Mouse (Mus musculus): ENCODE results near the gene Btbd19. TPM values are rescaled to one million over a fixed set of nuclear protein-coding genes. Genes with fewer than 3 reads are reported as not detected.

The Btbd19 gene
- polyA plus RNA-seq, 1 experiment from 2014 or later = 3.6 TPM

- H3K4me1 ChIP-seq = peaks cover 52% of the 10 kb centered on the region
- peak; percentile 72 for DNase-seq (ENCODE audit: low spot score)
- H3K4me3 ChIP-seq = peak overlapping the region; percentile 92
- H3K27me3 ChIP-seq (replicated peaks; ENCODE audit: low read depth, poor library complexity, severe bottlenecking) = peaks cover 45% of the 10 kb centered on the region
- H3K9me3 ChIP-seq = no peaks in the 10 kb centered on the region
- H3K27ac ChIP-seq (replicated peaks) = peak overlapping the region; percentile 49
- peaks cover 37% of the 10 kb centered on the region for H3K36me3 ChIP-seq (replicated peaks)
- 6% methylated on average over 7 of the region's 7 CpGs for WGBS
Observed at GRCm38 (mm10) chr4:117131890-117132793, 6.6 kb upstream of the Btbd19 start.

- Histone ChIP-seq H3K27ac (replicated peaks) (peak overlapping the region; percentile 49), H3K36me3 (replicated peaks) (peaks cover 37% of the 10 kb centered on the region), H3K4me1 (peaks cover 56% of the 10 kb centered on the region), H3K27me3 (replicated peaks; ENCODE audit: low read depth, poor library complexity, severe bottlenecking) (peaks cover 45% of the 10 kb centered on the region), H3K9me3 (no peaks in the 10 kb centered on the region), H3K4me3 (peak overlapping the region; percentile 92)
- 68% methylated on average over 6 of the region's 6 CpGs for WGBS
- no peak for DNase-seq (ENCODE audit: low spot score)
Observed at GRCm38 (mm10) chr4:117131198-117131597, 5.7 kb upstream of the Btbd19 start.

GRCm38 (mm10) chr4:117130790-117131189, 5.3 kb upstream of the Btbd19 start:
- Histone ChIP-seq H3K4me1 (peaks cover 56% of the 10 kb centered on the region), H3K27ac (replicated peaks) (no peak overlapping the region), H3K27me3 (replicated peaks; ENCODE audit: low read depth, poor library complexity, severe bottlenecking) (peaks cover 45% of the 10 kb centered on the region), H3K36me3 (replicated peaks) (peaks cover 37% of the 10 kb centered on the region), H3K9me3 (no peaks in the 10 kb centered on the region), H3K4me3 (peak overlapping the region; percentile 92)
- DNase-seq (ENCODE audit: low spot score) = no peak
- 61% methylated on average over 6 of the region's 6 CpGs for WGBS

- Histone ChIP-seq H3K4me1 (peaks cover 63% of the 10 kb centered on the region), H3K36me3 (replicated peaks) (peaks cover 37% of the 10 kb centered on the region), H3K27me3 (replicated peaks; ENCODE audit: low read depth, poor library complexity, severe bottlenecking) (peaks cover 37% of the 10 kb centered on the region), H3K27ac (replicated peaks) (no peak overlapping the region), H3K9me3 (no peaks in the 10 kb centered on the region), H3K4me3 (no peak overlapping the region)
- no peak for DNase-seq (ENCODE audit: low spot score)
- 91% methylated on average over 33 of the region's 33 CpGs for WGBS
Observed at GRCm38 (mm10) chr4:117127991-117128686, 2.6 kb upstream of the Btbd19 start.

GRCm38 (mm10) chr4:117126675-117127290, 1.3 kb upstream of the Btbd19 start, which contains the start of gene Tctex1d4:
TSS of gene Tctex1d4 (plus strand) at chr4:117126794.
- DNase-seq (ENCODE audit: low spot score) = no peak
- Histone ChIP-seq H3K9me3 (no peaks in the 10 kb centered on the region), H3K27me3 (replicated peaks; ENCODE audit: low read depth, poor library complexity, severe bottlenecking) (peaks cover 23% of the 10 kb centered on the region), H3K27ac (replicated peaks) (peak within 1 kb of the TSS; percentile 83), H3K4me3 (peak within 1 kb of the TSS; percentile 23), H3K4me1 (peaks cover 49% of the 10 kb centered on the region), H3K36me3 (replicated peaks) (peaks cover 36% of the 10 kb centered on the region)
- 87% methylated on average over 9 of the region's 9 CpGs for WGBS

- WGBS = 44% methylated on average over 15 of the region's 15 CpGs
- peak; percentile 39 for DNase-seq (ENCODE audit: low spot score)
Observed at GRCm38 (mm10) chr4:117125910-117126674, 567 bp upstream of the Btbd19 start.

GRCm38 (mm10) chr4:117124518-117125347, 792 bp downstream of the Btbd19 start:
- H3K4me3 ChIP-seq = peak overlapping the region; percentile 23
- 67% methylated on average over 14 of the region's 14 CpGs for WGBS
- H3K27me3 ChIP-seq (replicated peaks; ENCODE audit: low read depth, poor library complexity, severe bottlenecking) = peaks cover 4% of the 10 kb centered on the region
- H3K36me3 ChIP-seq (replicated peaks) = peaks cover 19% of the 10 kb centered on the region
- H3K9me3 ChIP-seq = no peaks in the 10 kb centered on the region
- H3K27ac ChIP-seq (replicated peaks) = peak overlapping the region; percentile 83
- H3K4me1 ChIP-seq = peaks cover 46% of the 10 kb centered on the region
- no peak for DNase-seq (ENCODE audit: low spot score)

More at GRCm38 (mm10) chr4:117125910-117126674, 567 bp upstream of the Btbd19 start:
- Histone ChIP-seq H3K9me3 (no peaks in the 10 kb centered on the region), H3K36me3 (replicated peaks) (peaks cover 30% of the 10 kb centered on the region), H3K27ac (replicated peaks) (peak overlapping the region; percentile 83), H3K4me3 (peak overlapping the region; percentile 23), H3K4me1 (peaks cover 48% of the 10 kb centered on the region), H3K27me3 (replicated peaks; ENCODE audit: low read depth, poor library complexity, severe bottlenecking) (peaks cover 16% of the 10 kb centered on the region)

GRCm38 (mm10) chr4:117124218-117124517, 1.4 kb downstream of the Btbd19 start:
- no peaks in the 10 kb centered on the region for H3K9me3 ChIP-seq
- peak overlapping the region; percentile 83 for H3K27ac ChIP-seq (replicated peaks)
- H3K4me3 ChIP-seq = no peak overlapping the region
- H3K27me3 ChIP-seq (replicated peaks; ENCODE audit: low read depth, poor library complexity, severe bottlenecking) = no peaks in the 10 kb centered on the region
- DNase-seq (ENCODE audit: low spot score) = no peak
- peaks cover 15% of the 10 kb centered on the region for H3K36me3 ChIP-seq (replicated peaks)
- WGBS = 88% methylated on average over 3 of the region's 3 CpGs
- H3K4me1 ChIP-seq = peaks cover 47% of the 10 kb centered on the region

GRCm38 (mm10) chr4:117123546-117124217, 1.8 kb downstream of the Btbd19 start:
- H3K4me1 ChIP-seq = peaks cover 47% of the 10 kb centered on the region
- no peaks in the 10 kb centered on the region for H3K27me3 ChIP-seq (replicated peaks; ENCODE audit: low read depth, poor library complexity, severe bottlenecking)
- no peaks in the 10 kb centered on the region for H3K9me3 ChIP-seq
- peaks cover 10% of the 10 kb centered on the region for H3K36me3 ChIP-seq (replicated peaks)
- H3K27ac ChIP-seq (replicated peaks) = no peak overlapping the region; the same call in none of the 2 replicates
- no peak for DNase-seq (ENCODE audit: low spot score)
- H3K4me3 ChIP-seq = no peak overlapping the region
- WGBS = 76% methylated on average over 9 of the region's 9 CpGs

GRCm38 (mm10) chr4:117122209-117122608, 3.3 kb downstream of the Btbd19 start:
- H3K4me3 ChIP-seq = no peak overlapping the region
- no peaks in the 10 kb centered on the region for H3K27me3 ChIP-seq (replicated peaks; ENCODE audit: low read depth, poor library complexity, severe bottlenecking)
- DNase-seq (ENCODE audit: low spot score) = no peak
- 88% methylated on average over 4 of the region's 4 CpGs for WGBS
- no peak overlapping the region for H3K27ac ChIP-seq (replicated peaks)
- H3K4me1 ChIP-seq = peaks cover 47% of the 10 kb centered on the region
- no peaks in the 10 kb centered on the region for H3K9me3 ChIP-seq
- H3K36me3 ChIP-seq (replicated peaks) = no peaks in the 10 kb centered on the region

All from embryonic facial prominence, embryonic 10.5 days (tissue).